Mouse (Mus musculus): Measurements from ENCODE around the gene Pla2r1.

Gene Pla2r1

GRCm38 (mm10) chr2:60503991-60504390, 49.1 kb downstream of the Pla2r1 start:
- in situ Hi-C loops (cut with MboI, MseI) = no loop called here

- in situ Hi-C loops (cut with MboI, MseI) = no loop called here
Measured at GRCm38 (mm10) chr2:60500583-60501116, 52.5 kb downstream of the Pla2r1 start.

- in situ Hi-C loops (cut with MboI, MseI) = no loop called here
Measured at GRCm38 (mm10) chr2:60479906-60480305, 73.2 kb downstream of the Pla2r1 start.

GRCm38 (mm10) chr2:60478778-60479177, 74.3 kb downstream of the Pla2r1 start:
- in situ Hi-C loops (cut with MboI, MseI) = no loop called here

DNA sequence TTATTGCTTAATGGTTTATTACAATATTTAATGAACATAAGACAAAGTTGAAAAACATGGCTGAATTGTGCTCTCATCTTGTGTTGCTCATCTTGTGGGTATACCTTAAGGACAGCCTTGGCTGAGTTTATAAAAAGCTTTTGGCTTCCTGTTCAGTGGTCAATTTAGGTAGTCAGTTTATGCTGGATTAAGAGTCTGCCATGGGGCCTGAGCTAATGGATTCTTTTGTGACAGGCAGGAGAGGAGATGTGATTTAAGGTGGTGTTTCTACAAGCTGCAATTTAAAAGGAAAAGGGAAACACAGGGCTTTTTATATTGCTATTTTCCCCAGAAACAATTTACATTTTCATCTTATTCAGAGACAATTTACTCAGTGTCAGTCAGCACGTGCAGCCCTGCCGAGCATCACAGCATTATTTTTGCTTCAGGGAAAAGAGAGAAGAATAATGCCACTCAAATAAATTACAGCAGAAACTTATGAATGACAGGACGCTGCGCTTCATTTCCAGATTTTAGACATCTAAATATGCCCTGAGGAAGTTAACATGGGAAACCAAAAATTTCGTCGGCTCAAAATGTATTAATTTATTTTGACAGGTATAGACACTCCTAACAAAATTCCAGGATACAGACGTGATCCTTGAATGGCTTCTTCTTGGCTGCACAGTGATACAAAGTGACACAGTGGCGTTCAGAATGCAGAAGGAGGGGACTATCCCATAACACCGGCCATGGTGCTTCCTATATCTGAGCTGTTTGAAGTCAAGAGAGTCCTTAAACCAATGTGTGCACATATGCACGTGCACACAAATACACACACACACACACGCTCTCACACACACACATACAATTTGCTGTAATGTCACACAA, 84.0 kb downstream of the Pla2r1 start:
- in situ Hi-C loops (cut with MboI, MseI) = no loop called here

DNA sequence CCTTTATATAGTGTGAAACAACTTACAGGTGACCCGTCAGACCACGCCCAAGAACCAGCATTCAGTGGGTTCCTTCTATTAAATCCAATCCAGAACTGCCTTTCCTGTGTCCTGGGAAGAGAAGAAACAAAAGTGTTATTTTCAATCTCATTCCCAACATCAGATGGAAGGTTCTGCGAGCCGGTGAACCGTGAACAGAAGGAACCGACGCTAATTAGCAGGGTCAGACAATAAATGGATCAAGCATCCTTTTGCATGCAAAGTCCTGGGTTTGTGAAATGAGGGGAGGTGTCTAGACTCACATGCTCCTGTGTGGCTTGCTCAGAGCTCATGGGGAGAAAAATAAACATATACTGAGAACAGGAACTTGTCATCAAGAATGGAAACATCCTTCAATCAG, 100.7 kb downstream of the Pla2r1 start:
- in situ Hi-C loops (cut with MboI, MseI) = no loop called here

DNA sequence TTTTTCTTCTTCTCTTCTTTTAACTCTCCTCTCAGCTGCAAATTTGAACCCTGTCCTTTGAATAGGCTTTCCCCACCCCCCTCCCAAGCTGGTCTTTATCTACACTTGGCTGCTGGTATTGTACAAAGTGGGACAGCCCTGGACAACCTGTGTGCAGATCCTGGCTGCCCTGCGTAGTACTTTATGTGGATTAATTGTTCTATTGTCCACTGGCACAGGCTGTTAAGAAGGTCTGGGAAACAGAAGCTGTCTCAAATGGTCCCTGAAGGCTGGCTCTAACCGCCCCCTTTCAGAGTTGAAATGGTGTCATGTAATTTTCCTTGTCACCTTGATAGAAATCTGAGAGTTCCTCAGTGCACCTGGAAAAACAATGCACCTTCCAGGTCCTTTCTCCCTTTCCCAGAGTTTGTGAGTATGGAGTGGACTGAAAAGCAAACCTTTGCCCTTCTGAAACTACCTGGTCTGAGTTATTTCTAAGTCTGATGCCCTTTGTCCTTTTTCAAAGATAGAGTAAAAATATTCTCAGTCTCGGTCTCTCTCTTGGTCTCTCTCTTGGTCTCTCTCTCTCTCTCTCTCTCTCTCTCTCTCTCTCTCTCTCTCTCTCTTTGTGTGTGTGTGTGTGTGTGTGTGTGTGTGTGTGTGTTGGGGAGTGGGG, 101.9 kb downstream of the Pla2r1 start:
- in situ Hi-C loops (cut with MboI, MseI) = no loop called here

GRCm38 (mm10) chr2:60449732-60450131, 103.4 kb downstream of the Pla2r1 start:
- in situ Hi-C loops (cut with MboI, MseI) = no loop called here

GRCm38 (mm10) chr2:60444711-60445509, 108.2 kb downstream of the Pla2r1 start:
- in situ Hi-C loops (cut with MboI, MseI) = no loop called here

DNA sequence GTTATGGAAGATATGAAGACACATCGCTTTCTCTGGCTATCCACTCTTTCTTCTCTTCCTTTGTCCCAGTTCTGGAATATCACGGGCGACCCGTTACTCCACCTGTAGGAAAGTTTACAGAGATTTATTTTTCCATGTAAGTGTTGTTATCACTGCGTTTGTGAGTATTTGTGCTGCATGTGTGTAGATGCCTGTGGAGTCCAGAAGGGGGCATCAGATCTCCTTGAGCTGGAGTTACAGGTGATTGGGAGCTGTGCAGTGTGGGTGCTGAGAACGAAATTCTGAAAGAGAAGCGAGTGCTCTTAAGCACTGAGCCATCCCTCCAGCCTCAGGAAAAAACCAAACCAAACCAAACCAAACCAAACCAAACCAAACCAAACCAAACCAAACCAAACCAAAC, 109.8 kb downstream of the Pla2r1 start:
- in situ Hi-C loops (cut with MboI, MseI) = no loop called here

GRCm38 (mm10) chr2:60441875-60442274, 111.2 kb downstream of the Pla2r1 start:
- in situ Hi-C loops (cut with MboI, MseI) = no loop called here

DNA sequence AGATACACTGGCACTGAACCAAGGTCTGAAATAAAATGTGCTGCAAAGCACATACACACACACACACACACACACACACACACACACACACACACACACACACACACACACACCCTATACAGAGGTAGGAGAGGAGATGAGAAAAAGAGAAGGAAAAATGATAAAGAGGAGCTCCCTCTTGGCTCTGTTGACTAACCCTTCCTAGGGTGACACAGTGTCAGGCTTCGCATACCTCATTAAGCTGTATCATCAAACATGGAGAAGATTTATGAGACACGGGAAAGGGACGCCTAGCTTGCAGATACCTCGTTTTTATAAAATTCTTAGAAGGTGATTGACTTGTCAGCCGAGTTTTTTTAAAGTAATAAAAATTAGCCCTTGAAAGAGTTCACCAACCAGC, 116.3 kb downstream of the Pla2r1 start:
- in situ Hi-C loops (cut with MboI, MseI) = no loop called here

DNA sequence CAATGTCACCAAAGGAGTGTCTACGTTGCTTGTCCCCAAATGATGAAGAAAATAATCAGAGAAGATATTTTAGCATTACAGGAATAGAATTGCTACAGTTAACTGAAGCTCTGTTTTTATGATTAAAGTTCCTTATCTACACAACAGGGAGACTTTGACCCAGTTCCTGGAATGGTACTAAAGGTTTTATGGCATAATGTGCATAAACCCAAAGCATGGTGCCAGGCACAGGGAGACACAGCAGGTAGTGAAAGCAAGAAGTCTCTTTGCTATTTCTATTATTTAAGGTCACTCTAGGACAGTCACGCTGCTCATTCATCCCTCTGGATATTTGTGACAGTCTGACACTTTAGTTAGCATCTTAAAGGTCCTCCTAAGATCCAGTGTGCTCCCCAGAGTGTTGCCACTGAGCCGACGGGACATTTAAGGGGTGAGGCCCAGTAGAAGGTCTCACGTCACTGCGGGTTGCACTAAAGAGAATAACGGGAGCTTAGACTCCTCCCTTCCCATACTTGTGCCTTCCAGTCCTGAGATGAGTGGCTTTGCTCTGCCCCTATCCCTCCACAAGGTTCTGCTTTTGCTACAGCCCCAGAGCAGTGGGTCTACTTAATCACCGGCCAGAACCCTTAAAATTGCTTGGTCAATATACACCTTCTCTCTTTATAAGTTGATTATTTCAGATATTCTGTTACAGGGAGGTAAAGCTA, 122.6 kb downstream of the Pla2r1 start:
- in situ Hi-C loops (cut with MboI, MseI) = no loop called here

GRCm38 (mm10) chr2:60418075-60418474, 135.0 kb downstream of the Pla2r1 start:
- in situ Hi-C loops (cut with MboI, MseI) = loop anchor here (5.0 kb wide), 1 partner anchor 46 kb away; no protein-coding TSS in a partner anchor

DNA sequence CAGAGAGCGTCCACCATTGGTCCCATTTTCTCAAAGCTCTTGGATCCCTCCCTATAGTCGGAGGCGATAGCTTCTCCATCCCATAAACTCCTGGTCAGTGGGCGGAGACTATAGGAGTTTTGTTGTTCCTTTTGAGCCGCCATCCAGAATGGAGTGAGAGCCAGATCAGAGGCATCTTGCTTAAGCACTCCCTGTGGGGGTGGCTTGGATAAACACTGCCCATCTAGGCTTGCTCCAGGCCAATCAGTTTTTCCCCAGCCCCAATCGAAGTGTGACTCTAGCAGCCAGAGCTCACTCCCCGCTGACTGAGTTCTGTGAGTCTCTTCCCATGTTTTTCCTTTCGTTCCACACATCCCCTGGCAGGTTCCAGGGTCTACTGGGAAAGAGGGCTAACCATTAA, 138.8 kb downstream of the Pla2r1 start:
- in situ Hi-C loops (cut with MboI, MseI) = no loop called here

- in situ Hi-C loops (cut with MboI, MseI) = no loop called here
Measured at GRCm38 (mm10) chr2:60413006-60413650, 140.0 kb downstream of the Pla2r1 start.

DNA sequence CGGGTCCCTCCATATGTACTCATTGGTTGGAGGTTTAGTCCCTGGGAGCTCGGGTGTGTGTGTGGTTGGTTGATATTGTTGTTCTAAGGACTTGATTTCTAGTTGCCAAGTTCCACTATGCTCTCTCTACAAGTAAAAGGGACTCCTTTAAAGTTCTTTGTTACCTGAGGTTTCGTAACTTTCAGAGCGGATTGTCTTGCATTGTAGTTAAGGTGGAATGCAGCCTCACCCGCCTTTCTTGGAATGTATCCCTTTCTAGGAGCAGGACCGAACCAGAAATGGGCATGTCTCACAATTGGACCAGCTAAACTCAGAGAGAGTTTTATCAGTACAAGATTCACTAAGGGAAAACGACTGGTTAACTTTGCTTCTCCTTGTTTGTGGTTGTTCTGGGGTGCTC, 141.9 kb downstream of the Pla2r1 start:
- in situ Hi-C loops (cut with MboI, MseI) = no loop called here

DNA sequence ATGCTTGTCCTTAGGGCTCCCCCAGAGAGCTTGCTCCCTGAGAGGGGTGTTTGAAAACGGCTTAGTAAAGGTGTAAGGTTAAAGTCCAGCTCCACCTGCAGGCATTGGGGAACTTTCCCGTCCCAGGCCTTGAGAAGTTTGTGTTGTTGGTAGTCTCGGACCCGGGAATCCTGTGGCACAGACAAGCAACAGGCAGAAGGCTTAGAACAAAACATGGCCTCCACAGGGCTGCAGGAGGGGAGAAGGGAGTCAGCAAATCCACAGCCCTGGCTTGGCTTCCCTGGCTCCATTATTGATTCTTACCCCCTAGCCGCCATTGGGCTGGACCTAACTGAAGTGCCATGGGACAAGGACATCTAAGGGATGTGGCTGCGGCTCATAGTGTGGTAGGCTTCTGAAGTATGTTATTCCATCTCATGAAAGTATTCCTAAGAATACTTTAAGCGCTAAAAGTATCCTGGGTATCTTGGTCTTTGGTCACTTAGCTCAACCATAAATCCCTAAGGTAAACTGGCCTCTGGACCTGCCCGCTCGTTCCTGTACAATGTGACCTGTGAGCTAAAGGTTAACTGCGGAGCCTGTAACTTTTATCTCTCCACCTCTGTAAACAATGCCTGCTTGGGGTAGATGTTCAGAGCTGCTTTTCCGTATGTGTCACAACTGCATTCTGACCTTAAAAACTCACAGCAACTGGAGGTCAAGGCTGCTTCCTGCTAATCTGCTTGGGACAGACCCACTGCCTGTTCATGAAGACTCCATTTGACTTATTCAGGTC, 142.9 kb downstream of the Pla2r1 start:
- in situ Hi-C loops (cut with MboI, MseI) = no loop called here

DNA sequence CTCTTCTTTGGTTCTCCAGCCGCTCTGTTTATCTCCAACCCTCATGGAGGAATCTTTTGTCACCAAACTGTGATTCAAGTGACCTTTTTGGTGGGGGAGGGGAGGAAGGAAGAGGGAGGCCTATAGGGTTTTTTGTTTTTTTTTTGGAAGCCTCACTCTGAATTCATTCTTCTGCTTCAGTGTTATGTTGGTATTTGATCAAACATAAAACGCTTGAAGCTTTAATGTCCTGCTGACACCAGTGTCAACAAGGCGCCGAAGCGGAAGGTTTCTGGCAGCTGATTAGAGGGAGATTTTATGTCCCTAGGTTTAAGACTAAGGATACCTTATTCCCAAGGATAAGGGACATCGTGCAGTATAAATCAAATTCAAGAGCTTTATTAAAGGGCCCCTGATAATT, 143.9 kb downstream of the Pla2r1 start:
- in situ Hi-C loops (cut with MboI, MseI) = no loop called here

GRCm38 (mm10) chr2:60407387-60407786, 145.7 kb downstream of the Pla2r1 start:
- in situ Hi-C loops (cut with MboI, MseI) = no loop called here
